ENCODE assay signal across 14 mouse cellular contexts in the genomic region with DNA sequence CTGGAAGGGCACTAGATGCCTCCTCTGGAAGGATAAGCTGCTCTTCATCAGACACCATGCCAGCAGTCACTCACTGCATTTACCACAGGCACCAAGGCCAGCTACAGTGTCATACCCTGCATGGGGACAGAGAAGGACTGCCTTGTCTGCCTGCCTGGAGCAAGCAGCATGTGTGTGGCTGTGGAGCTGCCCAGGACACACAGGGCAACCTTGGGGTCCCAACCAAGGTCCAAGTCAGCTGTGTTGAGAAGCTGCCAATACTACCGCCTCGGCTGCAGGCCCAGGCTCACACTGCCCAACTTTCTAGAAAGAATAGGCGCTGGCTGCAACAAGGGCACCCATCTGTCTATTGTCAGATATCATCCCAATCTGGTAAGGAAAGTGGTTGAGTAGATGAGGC.
A peak's percentile ranks its signal among the peaks of the same experiment; 100 is the strongest.
DNase-seq lines count a peak whose midpoint lies in the region; ATAC-seq lines count a peak whose summit lies in the region.
"Had no signal": no experiment of that assay in that cellular context is flagged by ENCODE, and none has a peak within 500 bp of the region (broad histone marks: within the 10 kb centered on the region; RNA-seq: fewer than 3 reads in every experiment).

No protein-coding gene starts in this region.

- H3K27ac ChIP-seq in heart, embryonic 10.5 days = no peak overlapping the region
- H3K27ac ChIP-seq in lung, embryonic 15.5 days = peak overlapping the region; percentile 39; the same call in 1 of the 2 replicates
- H3K27ac ChIP-seq: limb, embryonic 13.5 days had no signal

- peak; percentile 97 for DNase-seq in heart, adult 11 months
- no peak for DNase-seq in heart, embryonic 10.5 days (ENCODE audit: low spot score)
- DNase-seq in lung, postnatal 25 days (ENCODE audit: low spot score) = no peak
- peak; percentile 50 to 51 for DNase-seq in heart, adult 9 months (ENCODE audit: low spot score in 2 of 2)
- peak; percentile 62 for DNase-seq in heart, postnatal 4 days
- DNase-seq in left cerebral cortex, adult 18-20 months (ENCODE audit: low spot score in 2 of 2) = no peak
- DNase-seq: cerebellum, postnatal 36 days; lung, postnatal 36 days; thymus, postnatal 25 days had no signal

- no peaks in the 10 kb centered on the region for H3K27me3 ChIP-seq in heart, embryonic 10.5 days (ENCODE audit: insufficient read depth, poor library complexity, severe bottlenecking)
- no peaks in the 10 kb centered on the region for H3K27me3 ChIP-seq in lung, embryonic 15.5 days
- H3K27me3 ChIP-seq: limb, embryonic 13.5 days; Patski had no signal

- ATAC-seq in lung, embryonic 15.5 days (ENCODE audit: borderline replicate concordance, extremely low read depth, low FRiP score, low TSS enrichment) = no peak
- no peak for ATAC-seq in megakaryocyte progenitor cell, adult 5-6 weeks (replicated peaks; ENCODE audit: poor library complexity)
- ATAC-seq: CD4-positive, CD25-positive, alpha-beta regulatory T cell, adult 4 months; Patski had no signal

- H3K9ac ChIP-seq in lung, embryonic 15.5 days = no peak overlapping the region
- H3K9ac ChIP-seq: limb, embryonic 13.5 days had no signal

- peaks cover 78% of the 10 kb centered on the region for H3K4me1 ChIP-seq in heart, embryonic 10.5 days
- peaks cover 49% of the 10 kb centered on the region for H3K4me1 ChIP-seq in lung, embryonic 15.5 days

- H3K9me3 ChIP-seq in heart, embryonic 10.5 days = no peaks in the 10 kb centered on the region
- no peaks in the 10 kb centered on the region for H3K9me3 ChIP-seq in lung, embryonic 15.5 days
- H3K9me3 ChIP-seq: limb, embryonic 13.5 days had no signal

- H3K36me3 ChIP-seq in heart, embryonic 10.5 days = peaks cover 68% of the 10 kb centered on the region
- peaks cover 21% of the 10 kb centered on the region for H3K36me3 ChIP-seq in lung, embryonic 15.5 days

- no peak overlapping the region for H3K4me2 ChIP-seq in lung, embryonic 15.5 days
- H3K4me2 ChIP-seq: limb, embryonic 13.5 days had no signal

- WGBS in heart, embryonic 10.5 days = 84% methylated on average over 3 of the region's 3 CpGs
- 75% methylated on average over 3 of the region's 3 CpGs for WGBS in lung, embryonic 15.5 days

- H3K4me3 ChIP-seq in heart, embryonic 10.5 days = no peak overlapping the region; the same call in 1 of the 2 replicates
- H3K4me3 ChIP-seq in lung, embryonic 15.5 days = no peak overlapping the region
- H3K4me3 ChIP-seq: limb, embryonic 13.5 days had no signal

Comparison
In these comparisons a context has a peak if more than half of its experiments do, and no peak if none do; other contexts are left out.
1. DNase-seq: peak in heart, adult 11 months (single experiment), heart, adult 9 months (2 of 2) and heart, postnatal 4 days (single experiment); none in heart, embryonic 10.5 days (single experiment), lung, postnatal 25 days (single experiment) and left cerebral cortex, adult 18-20 months (0 of 2).